Mouse (Mus musculus): ENCODE measurements at regions not wholly inside any gene's neighbourhood (a gene's known extent, or its start where the extent isn't known, plus 50 kb on each side); places are given as distances from the start of the nearest gene placed in this dataset.
A peak's percentile ranks its signal among the peaks of the same experiment; 100 is the strongest.

GRCm38 (mm10) chr5:58394277-58394676 lies 676.5 kb downstream of the Pcdh7 start:
- Histone ChIP-seq H3K9ac (replicated peaks) (no peak overlapping the region), H3K4me1 (no peaks in the 10 kb centered on the region), H3K36me3 (no peaks in the 10 kb centered on the region), H3K27ac (replicated peaks) (no peak overlapping the region), H3K4me3 (no peak overlapping the region), H3K9me3 (no peaks in the 10 kb centered on the region), H3K27me3 (no peaks in the 10 kb centered on the region), H3K4me2 (replicated peaks) (no peak overlapping the region)
- 93% methylated on average over 1 of the region's 1 CpGs for WGBS
- no peak for ATAC-seq (ENCODE audit: low FRiP score, low read depth)

GRCm38 (mm10) chr5:58428265-58428664 lies 710.5 kb downstream of the Pcdh7 start:
- no peak for ATAC-seq (ENCODE audit: low FRiP score, low read depth)
- Histone ChIP-seq H3K9me3 (no peaks in the 10 kb centered on the region), H3K27me3 (no peaks in the 10 kb centered on the region), H3K9ac (replicated peaks) (no peak overlapping the region), H3K27ac (replicated peaks) (no peak overlapping the region), H3K4me2 (replicated peaks) (no peak overlapping the region), H3K4me1 (no peaks in the 10 kb centered on the region), H3K4me3 (no peak overlapping the region), H3K36me3 (no peaks in the 10 kb centered on the region)
- 68% methylated on average over 2 of the region's 2 CpGs for WGBS

DNA sequence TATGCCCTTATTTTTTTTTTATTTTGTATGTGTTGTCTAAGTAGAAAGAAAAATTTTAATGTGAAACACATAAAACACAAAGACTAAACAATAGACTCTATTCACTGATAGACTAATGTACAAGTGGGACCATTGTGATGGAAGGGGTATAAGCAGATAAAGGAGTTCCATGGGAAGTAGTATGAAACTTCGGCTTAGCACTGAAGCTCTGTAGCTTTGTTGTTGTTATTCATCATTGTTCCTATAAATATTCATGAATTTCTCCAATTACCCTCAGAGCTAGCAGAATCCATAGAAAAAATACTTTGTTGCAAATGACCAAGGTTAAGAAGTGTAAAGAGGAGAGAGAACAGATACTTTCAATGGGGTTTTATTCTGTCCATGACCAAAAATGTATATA lies 718.7 kb downstream of the Pcdh7 start:
- Histone ChIP-seq H3K9ac (replicated peaks) (no peak overlapping the region), H3K9me3 (no peaks in the 10 kb centered on the region), H3K4me3 (no peak overlapping the region), H3K36me3 (no peaks in the 10 kb centered on the region), H3K27me3 (no peaks in the 10 kb centered on the region), H3K4me2 (replicated peaks) (no peak overlapping the region), H3K4me1 (no peaks in the 10 kb centered on the region), H3K27ac (replicated peaks) (no peak overlapping the region)
- ATAC-seq (ENCODE audit: low FRiP score, low read depth): peak; percentile 65
- WGBS: 17% methylated on average over 1 of the region's 1 CpGs

All from midbrain, embryonic 12.5 days (tissue).